Mouse (Mus musculus) megakaryocyte, embryonic 14.5 days (primary cell): ENCODE results near the gene Lims1.

Source experiments
- FLI1 ChIP-seq: IDR thresholded peaks from 2 replicates; pipeline ENCODE4 v1.6.1; 2012; ENCODE audit warnings: low read length, inconsistent platforms, mixed read lengths
- GATA1 ChIP-seq: IDR thresholded peaks from 3 replicates; pipeline ENCODE4 v1.6.1; 2012; ENCODE audit warnings: mixed read lengths, low read length, inconsistent platforms, borderline replicate concordance

- TF ChIP-seq FLI1 (no peak), GATA1 (no peak)
Observed at GRCm38 (mm10) chr10:58350600-58350999, 27.3 kb downstream of the Lims1 start.
